Mouse (Mus musculus) heart, embryonic 11.5 days (tissue): ENCODE measurements around the gene Golga4. TPM values are rescaled to one million over a fixed set of nuclear protein-coding genes. Genes with fewer than 3 reads are reported as not detected.

Experiments used
- ATAC-seq: fragments of 200-750 bp; cut with Nextera tagmentation; replicated peaks from 2 replicates; pipeline ENCODE4 v1.8.0; 2017; ENCODE audit warnings: moderate library complexity; ENCODE audit not compliant: insufficient number of reproducible peaks, low FRiP score, low TSS enrichment
- H3K27ac ChIP-seq: fragments of 300-500 bp; sonication (generic); 2 replicates; pipeline ENCODE4 v1.5.1; 2014; ENCODE audit warnings: mild to moderate bottlenecking, low read depth, low read length
- H3K27me3 ChIP-seq: fragments of 300-500 bp; sonication (generic); 2 replicates; pipeline ENCODE4 v1.6.1; 2014; ENCODE audit warnings: mild to moderate bottlenecking, low read length, mixed read lengths; ENCODE audit not compliant: control insufficient read depth, insufficient read depth
- H3K36me3 ChIP-seq: fragments of 300-500 bp; sonication (generic); 2 replicates; pipeline ENCODE4 v1.6.1; 2014; ENCODE audit warnings: mild to moderate bottlenecking, low read length, moderate library complexity, mixed read lengths; ENCODE audit not compliant: control insufficient read depth, insufficient read depth
- H3K4me1 ChIP-seq: fragments of 300-500 bp; sonication (generic); 2 replicates; pipeline ENCODE4 v1.6.1; 2014; ENCODE audit warnings: low read length; ENCODE audit not compliant: control insufficient read depth, insufficient read depth
- H3K4me2 ChIP-seq: fragments of 300-500 bp; sonication (generic); 2 replicates; pipeline ENCODE4 v1.6.1; 2014; ENCODE audit warnings: mild to moderate bottlenecking, moderate library complexity
- H3K4me3 ChIP-seq: fragments of 300-500 bp; sonication (generic); 2 replicates; pipeline ENCODE4 v1.5.1; 2014; ENCODE audit warnings: low read depth, low read length
- H3K9ac ChIP-seq: fragments of 300-500 bp; sonication (generic); 2 replicates; pipeline ENCODE4 v1.6.1; 2014; ENCODE audit warnings: mild to moderate bottlenecking, low read depth, low read length, moderate library complexity
- H3K9me3 ChIP-seq: fragments of 300-500 bp; sonication (generic); replicated peaks from 2 replicates; pipeline ENCODE4 v1.6.1; 2016; ENCODE audit warnings: low read length; ENCODE audit not compliant: control insufficient read depth
- WGBS: fragments of 180-500 bp; shearing (Covaris S2); extraction: QIAGEN DNeasy Blood & Tissue Kit; methylation state at CpG from one replicate; pipeline ENCODE4 v1.1.7; 2014; ENCODE audit not compliant: insufficient replicate concordance; 5-methylcytosine and 5-hydroxymethylcytosine counted together
- polyA plus RNA-seq: library from polyadenylated mRNA; unstranded; fragments of >200 nt; fragmentation: Nextera tagmentation; extraction: Ambion mirVana; gene quantifications from 2 replicates; pipeline ENCODE4 v1.2.1, GENCODE M21; 2014

Gene Golga4
- polyA plus RNA-seq, 1 experiment from 2014 or later, result 64.9 TPM

DNA sequence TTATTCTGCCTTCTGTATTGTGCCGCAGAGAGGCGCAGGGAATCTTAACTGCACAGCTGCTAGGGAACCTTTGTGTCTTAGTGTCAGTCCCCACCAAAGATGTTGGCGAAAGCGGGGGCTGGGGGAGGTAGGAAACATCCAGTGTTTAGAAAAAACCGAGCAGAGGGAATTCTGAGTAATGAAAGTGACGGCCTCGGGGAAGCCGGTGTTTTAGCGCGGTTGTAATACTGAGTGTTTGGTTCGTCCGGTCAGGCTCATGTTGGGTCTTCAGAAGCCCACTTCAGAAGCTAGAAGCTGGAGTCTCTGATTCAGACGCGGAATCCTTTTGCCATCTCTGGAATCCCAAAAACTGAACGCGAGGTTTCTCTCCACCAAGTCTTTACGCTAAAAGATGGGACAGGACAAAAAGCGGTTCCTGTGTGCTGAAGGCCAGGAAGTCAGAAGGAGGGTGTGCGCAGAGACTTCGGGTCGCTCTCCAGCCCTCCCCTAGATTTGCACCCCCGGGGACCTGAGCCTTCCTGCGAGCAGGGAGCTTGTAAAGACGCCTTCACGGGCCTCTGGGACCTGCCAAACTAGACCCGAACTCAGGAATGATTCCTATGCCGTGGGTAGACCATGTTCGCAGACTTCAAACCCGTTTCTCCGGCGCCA is 28.7 kb upstream of the Golga4 start:
- Histone ChIP-seq H3K27ac (no peak overlapping the region), H3K27me3 (peaks cover 72% of the 10 kb centered on the region), H3K9me3 (no peaks in the 10 kb centered on the region), H3K9ac (no peak overlapping the region), H3K36me3 (no peaks in the 10 kb centered on the region), H3K4me1 (peaks cover 17% of the 10 kb centered on the region), H3K4me3 (peak overlapping the region; percentile 57), H3K4me2 (peak overlapping the region; percentile 84)
- WGBS, result under 1% methylated on average over 31 of the region's 31 CpGs
- ATAC-seq, result no peak

DNA sequence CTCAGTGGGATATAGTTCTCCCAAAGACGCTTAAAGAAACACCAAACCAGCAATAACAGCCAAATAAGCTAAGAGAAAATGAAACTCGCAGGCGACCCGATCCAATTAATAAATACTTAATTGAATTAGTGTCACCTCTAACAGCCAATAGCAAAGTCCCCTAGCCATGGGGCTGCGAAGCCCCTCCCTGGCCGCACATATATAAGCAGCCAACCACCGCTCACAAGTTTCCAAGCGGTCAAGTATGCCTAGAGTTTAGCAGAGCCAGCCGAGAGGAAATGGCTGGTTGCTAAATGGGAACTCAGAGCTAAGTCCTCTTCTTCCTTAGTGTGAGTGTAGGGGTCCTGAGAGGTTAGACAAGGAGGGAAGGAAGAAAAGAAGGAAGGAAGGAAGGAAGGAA is 28.1 kb upstream of the Golga4 start, which contains the start of gene Eomes:
TSS of gene Eomes (plus strand) at position 252 of the 400 bp plus-strand sequence.
- H3K9ac ChIP-seq, result no peak within 1 kb of the TSS

DNA sequence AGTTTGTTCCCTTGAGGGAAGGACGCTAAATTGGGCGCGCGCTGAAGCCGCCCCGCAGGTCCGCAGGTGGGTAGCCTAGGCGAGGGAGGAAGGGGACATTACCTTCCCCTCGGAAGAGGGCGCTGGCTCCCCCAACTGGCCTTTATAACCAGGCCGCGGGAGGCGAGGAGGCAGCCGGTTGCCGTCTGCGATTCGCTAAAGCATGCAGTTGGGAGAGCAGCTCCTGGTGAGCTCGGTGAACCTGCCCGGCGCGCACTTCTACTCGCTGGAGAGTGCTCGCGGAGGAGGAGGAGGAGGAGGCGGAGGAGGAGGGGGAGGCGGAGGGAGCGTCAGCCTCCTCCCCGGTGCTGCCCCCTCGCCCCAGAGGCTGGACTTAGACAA is 27.6 kb upstream of the Golga4 start:
- Histone ChIP-seq H3K9me3 (no peaks in the 10 kb centered on the region), H3K36me3 (no peaks in the 10 kb centered on the region), H3K4me1 (peaks cover 17% of the 10 kb centered on the region), H3K4me2 (peak overlapping the region; percentile 84), H3K9ac (no peak overlapping the region), H3K4me3 (peak overlapping the region; percentile 57), H3K27ac (no peak overlapping the region), H3K27me3 (peaks cover 80% of the 10 kb centered on the region)
- WGBS, result under 1% methylated on average over 26 of the region's 29 CpGs
- no peak for ATAC-seq

More for the DNA sequence above, 28.1 kb upstream of the Golga4 start, which contains the start of gene Eomes:
- H3K36me3 ChIP-seq, result no peaks in the 10 kb centered on the region
- H3K4me2 ChIP-seq, result peak within 1 kb of the TSS; percentile 84
- H3K4me1 ChIP-seq, result peaks cover 17% of the 10 kb centered on the region
- under 1% methylated on average over 9 of the region's 9 CpGs for WGBS
- no peak within 1 kb of the TSS for H3K27ac ChIP-seq
- H3K4me3 ChIP-seq, result peak within 1 kb of the TSS; percentile 57
- H3K27me3 ChIP-seq, result peaks cover 75% of the 10 kb centered on the region
- no peaks in the 10 kb centered on the region for H3K9me3 ChIP-seq
- ATAC-seq, result no peak

DNA sequence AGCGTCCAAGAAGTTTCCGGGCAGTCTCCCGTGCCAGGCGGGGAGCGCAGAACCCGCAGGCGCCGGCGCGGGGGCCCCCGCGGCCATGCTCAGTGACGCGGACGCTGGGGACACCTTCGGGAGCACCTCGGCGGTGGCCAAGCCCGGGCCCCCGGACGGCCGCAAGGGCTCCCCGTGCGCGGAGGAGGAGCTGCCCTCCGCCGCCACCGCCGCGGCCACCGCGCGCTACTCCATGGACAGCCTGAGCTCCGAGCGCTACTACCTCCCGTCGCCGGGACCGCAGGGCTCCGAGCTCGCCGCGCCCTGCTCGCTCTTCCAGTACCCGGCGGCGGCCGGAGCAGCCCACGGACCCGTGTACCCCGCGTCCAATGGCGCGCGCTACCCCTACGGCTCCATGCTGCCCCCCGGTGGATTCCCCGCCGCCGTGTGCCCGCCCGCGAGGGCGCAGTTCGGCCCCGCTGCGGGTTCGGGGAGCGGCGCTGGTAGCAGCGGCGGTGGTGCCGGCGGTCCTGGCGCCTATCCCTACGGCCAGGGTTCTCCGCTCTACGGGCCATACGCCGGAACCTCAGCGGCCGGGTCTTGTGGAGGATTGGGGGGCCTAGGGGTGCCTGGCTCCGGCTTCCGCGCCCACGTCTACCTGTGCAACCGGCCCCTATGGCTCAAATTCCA is 27.1 kb upstream of the Golga4 start:
- no peak overlapping the region for H3K27ac ChIP-seq
- H3K4me1 ChIP-seq, result peaks cover 17% of the 10 kb centered on the region
- H3K27me3 ChIP-seq, result peaks cover 84% of the 10 kb centered on the region
- H3K4me3 ChIP-seq, result peak overlapping the region; percentile 57
- H3K9ac ChIP-seq, result 0 out of 2 replicates have a peak overlapping the region, but pooled peaks have one; percentile 22
- no peaks in the 10 kb centered on the region for H3K9me3 ChIP-seq
- WGBS, result under 1% methylated on average over 87 of the region's 87 CpGs
- peak; percentile 66; the same call in 1 of the 2 replicates for ATAC-seq
- H3K36me3 ChIP-seq, result no peaks in the 10 kb centered on the region
- peak overlapping the region; percentile 84 for H3K4me2 ChIP-seq

DNA sequence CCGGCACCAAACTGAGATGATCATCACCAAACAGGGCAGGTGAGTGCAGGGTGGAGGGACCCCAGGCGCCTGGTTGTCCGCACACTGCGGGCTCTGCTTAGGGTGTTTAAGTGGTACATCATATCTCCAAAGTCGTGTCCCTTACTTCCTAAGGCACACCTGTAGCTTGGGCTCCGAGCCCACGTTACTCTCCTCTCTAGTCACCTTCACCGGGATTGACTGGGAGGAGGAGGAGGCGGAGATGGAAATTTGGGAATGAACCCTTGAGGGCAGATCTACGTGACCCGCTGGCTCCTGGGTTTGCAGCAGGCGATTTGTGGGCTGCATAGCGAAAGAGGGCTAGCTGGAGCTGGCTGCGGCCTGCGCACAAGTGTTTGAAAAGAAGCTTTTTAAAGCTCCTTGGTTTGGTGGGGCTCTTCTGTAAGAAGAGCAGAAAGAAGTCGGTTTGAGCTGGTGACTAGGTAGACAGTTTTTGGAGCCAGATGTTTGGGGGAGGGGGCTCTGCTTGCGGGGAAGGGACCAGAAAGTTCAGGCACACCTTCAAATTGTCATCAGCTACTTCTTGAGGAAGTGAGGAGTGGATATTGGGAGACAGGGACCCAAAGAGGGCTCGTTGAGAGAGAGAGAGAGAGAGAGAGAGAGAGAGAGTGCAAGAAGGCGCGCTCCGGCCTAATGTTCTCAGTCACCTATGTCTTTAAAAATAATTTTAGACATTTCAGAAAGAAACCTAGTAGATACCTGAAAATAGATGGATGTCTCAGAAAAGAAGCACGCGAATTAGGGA is 26.4 kb upstream of the Golga4 start:
- Histone ChIP-seq H3K4me2 (peak overlapping the region; percentile 84), H3K27me3 (peaks cover 89% of the 10 kb centered on the region), H3K36me3 (no peaks in the 10 kb centered on the region), H3K27ac (no peak overlapping the region), H3K4me1 (peaks cover 17% of the 10 kb centered on the region), H3K9ac (no peak overlapping the region), H3K9me3 (no peaks in the 10 kb centered on the region), H3K4me3 (peak overlapping the region; percentile 57; the same call in 1 of the 2 replicates)
- ATAC-seq, result 0 out of 2 replicates have a peak, but pooled peaks have one; percentile 6
- 3% methylated on average over 23 of the region's 23 CpGs for WGBS

DNA sequence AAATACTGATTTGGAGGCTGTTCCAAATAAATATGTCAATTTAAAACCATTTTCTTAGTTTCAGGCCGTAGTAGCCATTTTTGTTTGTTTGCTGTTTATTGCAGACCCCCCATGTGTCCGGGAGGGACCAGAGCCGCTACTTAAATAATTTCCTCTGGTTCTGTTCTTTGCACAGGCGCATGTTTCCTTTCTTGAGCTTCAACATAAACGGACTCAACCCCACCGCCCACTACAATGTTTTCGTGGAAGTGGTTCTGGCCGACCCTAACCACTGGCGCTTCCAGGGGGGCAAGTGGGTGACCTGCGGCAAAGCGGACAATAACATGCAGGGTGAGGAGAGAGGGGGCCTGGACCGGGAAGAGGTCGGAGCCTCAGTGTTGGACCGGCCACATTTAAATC is 25.8 kb upstream of the Golga4 start:
- no peak for ATAC-seq

DNA sequence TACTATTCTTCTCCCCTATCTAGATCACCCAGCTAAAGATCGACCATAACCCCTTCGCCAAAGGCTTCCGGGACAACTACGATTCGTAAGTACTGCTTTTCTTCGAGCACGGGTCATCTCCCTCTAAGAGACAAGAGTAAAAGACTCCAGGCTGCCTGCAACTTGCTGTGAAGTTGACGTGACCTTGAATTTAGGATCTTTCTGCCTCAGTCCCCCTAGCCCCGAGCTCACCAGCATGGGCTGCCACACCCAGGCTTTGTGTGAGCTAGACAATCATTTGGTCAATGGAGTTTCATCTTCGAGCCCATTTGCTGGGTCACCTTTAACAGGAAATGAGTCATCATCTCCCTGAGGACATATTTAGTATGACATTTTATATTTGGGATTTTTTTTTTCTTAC is 23.9 kb upstream of the Golga4 start:
- no peaks in the 10 kb centered on the region for H3K9me3 ChIP-seq
- no peak overlapping the region for H3K27ac ChIP-seq
- 62% methylated on average over 10 of the region's 10 CpGs for WGBS
- H3K27me3 ChIP-seq, result peaks cover 94% of the 10 kb centered on the region
- H3K9ac ChIP-seq, result no peak overlapping the region
- H3K36me3 ChIP-seq, result no peaks in the 10 kb centered on the region
- H3K4me2 ChIP-seq, result no peak overlapping the region
- peaks cover 17% of the 10 kb centered on the region for H3K4me1 ChIP-seq
- H3K4me3 ChIP-seq, result no peak overlapping the region
- no peak for ATAC-seq

More for the DNA sequence above, 25.8 kb upstream of the Golga4 start:
- Histone ChIP-seq H3K27ac (no peak overlapping the region), H3K36me3 (no peaks in the 10 kb centered on the region), H3K27me3 (peaks cover 90% of the 10 kb centered on the region), H3K9me3 (no peaks in the 10 kb centered on the region), H3K4me1 (peaks cover 17% of the 10 kb centered on the region), H3K4me2 (no peak overlapping the region), H3K9ac (no peak overlapping the region), H3K4me3 (no peak overlapping the region)
- WGBS, result 6% methylated on average over 14 of the region's 14 CpGs

DNA sequence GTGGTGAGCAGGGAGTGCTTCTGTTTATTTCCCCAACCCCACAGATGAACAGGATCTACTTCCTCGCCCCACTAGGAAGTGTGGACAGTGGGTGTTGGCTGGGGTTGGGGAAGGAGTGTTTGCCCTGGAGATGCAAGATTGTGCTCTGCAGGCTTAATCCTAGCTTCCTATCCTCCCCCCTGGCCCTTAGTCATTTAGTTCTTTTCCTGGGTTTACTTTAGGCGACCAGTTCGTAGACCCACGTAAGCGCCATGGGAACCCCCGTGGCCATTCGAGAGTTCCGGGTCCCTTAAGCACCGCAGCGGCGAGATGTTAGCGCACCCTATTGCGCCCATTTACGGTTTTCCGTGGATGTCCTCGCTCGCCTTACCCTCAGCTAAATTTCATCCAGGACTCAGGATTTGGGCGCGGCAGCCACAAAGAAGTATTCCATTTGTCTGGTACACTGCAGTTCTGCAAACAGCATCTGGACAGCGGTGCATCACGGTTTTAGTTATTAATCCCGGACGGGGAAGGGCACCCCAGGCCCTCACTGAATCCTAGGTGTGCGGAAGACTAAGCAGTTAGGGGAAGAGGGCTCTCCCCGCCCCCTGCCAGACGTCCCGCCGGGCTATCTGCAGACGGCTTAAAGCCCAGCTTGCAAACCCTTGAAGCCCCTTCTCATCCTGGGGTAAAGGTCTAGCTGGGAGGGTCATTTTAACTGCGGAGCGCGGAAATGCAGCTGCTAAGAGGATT is 19.5 kb upstream of the Golga4 start:
- Histone ChIP-seq H3K4me2 (peak overlapping the region; percentile 76), H3K27ac (no peak overlapping the region), H3K4me1 (peaks cover 2% of the 10 kb centered on the region; the same call in 1 of the 2 replicates), H3K9ac (no peak overlapping the region), H3K4me3 (peak overlapping the region; percentile 40; the same call in 1 of the 2 replicates), H3K27me3 (peaks cover 64% of the 10 kb centered on the region), H3K9me3 (no peaks in the 10 kb centered on the region), H3K36me3 (no peaks in the 10 kb centered on the region)
- no peak for ATAC-seq
- WGBS, result 2% methylated on average over 32 of the region's 32 CpGs
